Mouse (Mus musculus) cortical plate, adult 2 months (tissue): Measurements from ENCODE around the gene Sec22b.

Source experiments
- CTCF ChIP-seq: fragments of 200-500 bp; IDR thresholded peaks from 2 replicates; pipeline ENCODE4 v1.5.1; 2011; ENCODE audit warnings: mild to moderate bottlenecking, control low read depth, low read length; ENCODE audit not compliant: insufficient read depth; ENCODE audit errors: extremely low read depth
- POLR2A ChIP-seq: fragments of 200-500 bp; IDR thresholded peaks from 2 replicates; pipeline ENCODE4 v1.6.1; 2011; ENCODE audit warnings: mild to moderate bottlenecking, low read length, control low read depth; ENCODE audit not compliant: insufficient read depth; ENCODE audit errors: extremely low read depth

GRCm38 (mm10) chr3:97867221-97868023 is 33.6 kb upstream of the Sec22b start:
- peak; percentile 29; the same call in 1 of the 2 replicates for TF ChIP-seq POLR2A
- no peak for TF ChIP-seq CTCF
